Mouse (Mus musculus) MEL (cell line): ENCODE measurements around the gene Coasy. TPM values are rescaled to one million over a fixed set of nuclear protein-coding genes. Genes with fewer than 3 reads are reported as not detected.

Source experiments
- DNase-seq: peaks from one replicate; pipeline ENCODE4 v3.0.0; 2011; ENCODE audit warnings: low read depth, low spot score
- H3K27ac ChIP-seq: 2 replicates; pipeline ENCODE4 v1.5.1; 2012; ENCODE audit warnings: low read depth, mild to moderate bottlenecking, control low read depth, low read length, moderate library complexity; ENCODE audit not compliant: control insufficient read depth
- H3K27me3 ChIP-seq, 2 experiments: fragments of 150-350 bp in 1 of 2; sonication (generic) in 1 of 2; 2 replicates each; pipeline ENCODE4 v1.6.1; 2012; ENCODE audit warnings: low read length in 2 of 2, mild to moderate bottlenecking in 2 of 2, improper control_type of control experiment in 1 of 2, moderate library complexity in 1 of 2; ENCODE audit not compliant: insufficient read depth in 2 of 2, control insufficient read depth in 1 of 2
- H3K36me3 ChIP-seq, 2 experiments: 2 replicates each; pipeline ENCODE4 v1.6.1; 2012 to 2014; ENCODE audit warnings: low read length in 2 of 2, improper control_type of control experiment in 1 of 2, inconsistent platforms in 1 of 2, mild to moderate bottlenecking in 1 of 2; ENCODE audit not compliant: insufficient read depth in 2 of 2, control insufficient read depth in 1 of 2
- H3K4me1 ChIP-seq, 2 experiments: fragments of 150-350 bp in 1 of 2; sonication (generic) in 1 of 2; 2 replicates each; pipeline ENCODE4 v1.6.1; 2012; ENCODE audit warnings: low read length in 2 of 2, improper control_type of control experiment in 1 of 2, mild to moderate bottlenecking in 1 of 2; ENCODE audit not compliant: insufficient read depth in 2 of 2, control insufficient read depth in 1 of 2
- H3K4me3 ChIP-seq, 2 experiments: fragments of 150-350 bp in 1 of 2; sonication (generic) in 1 of 2; 2 replicates each; pipeline ENCODE4 v1.5.1; 2012; ENCODE audit warnings: low read depth in 2 of 2, low read length in 2 of 2, mild to moderate bottlenecking in 2 of 2, moderate library complexity in 2 of 2, control low read depth in 1 of 2, improper control_type of control experiment in 1 of 2; ENCODE audit not compliant: control insufficient read depth in 1 of 2, insufficient read depth in 1 of 2
- H3K79me2 ChIP-seq: 2 replicates; pipeline ENCODE4 v1.6.1; 2012; ENCODE audit warnings: mild to moderate bottlenecking, low read length, moderate library complexity; ENCODE audit not compliant: control insufficient read depth, poor library complexity, insufficient read depth
- H3K9ac ChIP-seq: 2 replicates; pipeline ENCODE4 v1.6.1; 2012; ENCODE audit warnings: low read depth, mild to moderate bottlenecking, control low read depth, low read length, moderate library complexity; ENCODE audit not compliant: control insufficient read depth, poor library complexity, severe bottlenecking
- H3K9me3 ChIP-seq: fragments of 150-350 bp; sonication (generic); replicated peaks from 2 replicates; pipeline ENCODE4 v1.6.1; 2012; ENCODE audit warnings: mild to moderate bottlenecking, low read length, improper control_type of control experiment, moderate library complexity; ENCODE audit not compliant: insufficient read depth
- CHD1 ChIP-seq: IDR thresholded peaks from 2 replicates; pipeline ENCODE4 v1.6.1; 2012; ENCODE audit warnings: low read depth, mild to moderate bottlenecking, inconsistent platforms, low read length, improper control_type of control experiment
- CTCF ChIP-seq, 3 experiments: IDR thresholded peaks in 2 of 3; conservative IDR thresholded peaks in 1 of 3; 2 replicates each; pipeline ENCODE4 v1.5.1; 2011 to 2012; ENCODE audit warnings: low read length in 3 of 3, low read depth in 2 of 3, mild to moderate bottlenecking in 2 of 3, improper control_type of control experiment in 1 of 3, inconsistent platforms in 1 of 3, mixed read lengths in 1 of 3, moderate library complexity in 1 of 3; ENCODE audit not compliant: control insufficient read depth in 1 of 3, insufficient read depth in 1 of 3, poor library complexity in 1 of 3, severe bottlenecking in 1 of 3
- E2F4 ChIP-seq: IDR thresholded peaks from 2 replicates; pipeline ENCODE4 v1.6.1; 2011; ENCODE audit warnings: low read depth, low read length, improper control_type of control experiment, borderline replicate concordance
- ELF1 ChIP-seq: IDR thresholded peaks from 2 replicates; pipeline ENCODE4 v1.6.1; 2014; ENCODE audit warnings: low read depth, mild to moderate bottlenecking, inconsistent platforms, low read length, improper control_type of control experiment, moderate library complexity
- EP300 ChIP-seq, 2 experiments: IDR thresholded peaks; 2 replicates each; pipeline ENCODE4 v1.6.1; 2011; ENCODE audit warnings: improper control_type of control experiment in 2 of 2, low read length in 2 of 2, low read depth in 1 of 2, mild to moderate bottlenecking in 1 of 2
- ETS1 ChIP-seq: IDR thresholded peaks from 2 replicates; pipeline ENCODE4 v1.6.1; 2012; ENCODE audit warnings: low read depth, mild to moderate bottlenecking, inconsistent platforms, low read length, improper control_type of control experiment, moderate library complexity
- GABPA ChIP-seq: IDR thresholded peaks from 2 replicates; pipeline ENCODE4 v1.6.1; 2012; ENCODE audit warnings: low read depth, mild to moderate bottlenecking, inconsistent platforms, low read length, improper control_type of control experiment, moderate library complexity
- GATA1 ChIP-seq: IDR thresholded peaks from 2 replicates; pipeline ENCODE4 v1.6.1; 2011; ENCODE audit warnings: low read depth, low read length, improper control_type of control experiment
- HCFC1 ChIP-seq: IDR thresholded peaks from 2 replicates; pipeline ENCODE4 v1.6.1; 2012; ENCODE audit warnings: low read depth, mild to moderate bottlenecking, inconsistent platforms, low read length, improper control_type of control experiment, moderate library complexity
- KAT2A ChIP-seq: conservative IDR thresholded peaks from 2 replicates; pipeline ENCODE4 v1.6.1; 2012; ENCODE audit warnings: low read depth, low read length, improper control_type of control experiment, inconsistent platforms
- MAZ ChIP-seq: IDR thresholded peaks from 2 replicates; pipeline ENCODE4 v1.6.1; 2012; ENCODE audit warnings: low read depth, mild to moderate bottlenecking, inconsistent platforms, low read length, improper control_type of control experiment
- MEF2A ChIP-seq: IDR thresholded peaks from 2 replicates; pipeline ENCODE4 v1.6.1; 2014; ENCODE audit warnings: low read depth, mild to moderate bottlenecking, inconsistent platforms, low read length, improper control_type of control experiment; ENCODE audit not compliant: poor library complexity, insufficient replicate concordance, severe bottlenecking; ENCODE audit errors: extremely low read depth
- MXI1 ChIP-seq: IDR thresholded peaks from 2 replicates; pipeline ENCODE4 v1.6.1; 2011; ENCODE audit warnings: mild to moderate bottlenecking, low read depth, low read length, improper control_type of control experiment
- MYB ChIP-seq: IDR thresholded peaks from 2 replicates; pipeline ENCODE4 v1.6.1; 2011; ENCODE audit warnings: mild to moderate bottlenecking, low read depth, low read length, improper control_type of control experiment
- NELFE ChIP-seq: IDR thresholded peaks from 2 replicates; pipeline ENCODE4 v1.6.1; 2011; ENCODE audit warnings: low read depth, low read length, improper control_type of control experiment
- NRF1 ChIP-seq: IDR thresholded peaks from 2 replicates; pipeline ENCODE4 v1.6.1; 2014; ENCODE audit warnings: low read depth, mild to moderate bottlenecking, inconsistent platforms, low read length, improper control_type of control experiment, moderate library complexity; ENCODE audit not compliant: poor library complexity, insufficient read depth, severe bottlenecking
- POLR2A ChIP-seq, 2 experiments: IDR thresholded peaks; 2 replicates each; pipeline ENCODE4 v1.6.1; 2011 to 2012; ENCODE audit warnings: low read length in 2 of 2, mild to moderate bottlenecking in 2 of 2, control low read depth in 1 of 2, improper control_type of control experiment in 1 of 2, low read depth in 1 of 2, moderate library complexity in 1 of 2; ENCODE audit not compliant: control insufficient read depth in 1 of 2, insufficient read depth in 1 of 2, poor library complexity in 1 of 2
- POLR2AphosphoS2 ChIP-seq: IDR thresholded peaks from 2 replicates; pipeline ENCODE4 v1.6.1; 2011; ENCODE audit warnings: low read length, improper control_type of control experiment
- POLR2AphosphoS5 ChIP-seq: IDR thresholded peaks from 2 replicates; pipeline ENCODE4 v1.6.1; 2012; ENCODE audit warnings: low read depth, borderline replicate concordance, mild to moderate bottlenecking, inconsistent platforms, low read length, moderate library complexity, mixed read lengths
- RAD21 ChIP-seq: IDR thresholded peaks from 2 replicates; pipeline ENCODE4 v1.6.1; 2011; ENCODE audit warnings: mild to moderate bottlenecking, low read depth, low read length, improper control_type of control experiment
- SIN3A ChIP-seq: IDR thresholded peaks from 2 replicates; pipeline ENCODE4 v1.6.1; 2012; ENCODE audit warnings: low read length, improper control_type of control experiment, inconsistent platforms
- UBTF ChIP-seq: IDR thresholded peaks from 2 replicates; pipeline ENCODE4 v1.6.1; 2012; ENCODE audit warnings: low read depth, mild to moderate bottlenecking, inconsistent platforms, low read length, improper control_type of control experiment, moderate library complexity, borderline replicate concordance; ENCODE audit not compliant: insufficient read depth
- USF2 ChIP-seq, 2 experiments: IDR thresholded peaks; 2 replicates each; pipeline ENCODE4 v1.6.1; 2011 to 2012; ENCODE audit warnings: improper control_type of control experiment in 2 of 2, low read length in 2 of 2, borderline replicate concordance in 1 of 2, inconsistent platforms in 1 of 2, low read depth in 1 of 2, mild to moderate bottlenecking in 1 of 2; ENCODE audit not compliant: insufficient read depth in 1 of 2
- ZC3H11A ChIP-seq: IDR thresholded peaks from 2 replicates; pipeline ENCODE4 v1.6.1; 2012; ENCODE audit warnings: low read depth, mild to moderate bottlenecking, inconsistent platforms, low read length, improper control_type of control experiment
- ZKSCAN1 ChIP-seq: IDR thresholded peaks from 2 replicates; pipeline ENCODE4 v1.6.1; 2012; ENCODE audit warnings: low read depth, mild to moderate bottlenecking, inconsistent platforms, low read length, improper control_type of control experiment, moderate library complexity
- ZNF384 ChIP-seq: IDR thresholded peaks from 2 replicates; pipeline ENCODE4 v1.6.1; 2012; ENCODE audit warnings: low read depth, mild to moderate bottlenecking, inconsistent platforms, low read length, improper control_type of control experiment
- polyA plus RNA-seq, 2 experiments: library from polyadenylated mRNA; stranded (reverse) in 1 of 2; unstranded in 1 of 2; fragments of >175 nt in 1 of 2; fragments of >200 nt in 1 of 2; gene quantifications; 2 replicates each; pipeline versions ENCODE4 v1.2.1 to v1.2.4; 2012; ENCODE audit warnings: low replicate concordance in 2 of 2, low read depth in 1 of 2; ENCODE audit not compliant: insufficient read length in 2 of 2, insufficient read depth in 1 of 2, missing spikeins in 1 of 2
- total RNA-seq: library from RNA; depleted of rRNA; stranded (reverse); fragments of 300-350 nt; gene quantifications from 2 replicates; pipeline ENCODE4 v1.2.3, GENCODE M21; 2012

Gene Coasy
- total and polyA plus RNA-seq, 3 experiments: 34.8 to 44.2 TPM; not detected in 1

GRCm38 (mm10) chr11:101081659-101082058 is 706 bp upstream of the Coasy start (continued):
- TF ChIP-seq UBTF: no peak
- no peak for TF ChIP-seq ZKSCAN1
- TF ChIP-seq EP300 (IDR thresholded peaks at IDR 0.05; ENCODE audit: low read depth in 1 of 2, low read length in 2 of 2): no peak
- TF ChIP-seq POLR2AphosphoS2: no peak
- TF ChIP-seq ELF1: no peak; the same call in 1 of the 2 replicates
- no peak for TF ChIP-seq ETS1
- TF ChIP-seq KAT2A: no peak
- no peak for TF ChIP-seq GATA1
- no peak for TF ChIP-seq MAZ
- no peak for TF ChIP-seq POLR2A (IDR thresholded peaks at IDR 0.05; ENCODE audit: control insufficient read depth in 1 of 2, insufficient read depth in 1 of 2, low read depth in 1 of 2, low read length in 2 of 2, poor library complexity in 1 of 2)
- no peak for TF ChIP-seq RAD21
- TF ChIP-seq NELFE: 0 out of 2 replicates have a peak, but pooled peaks have one; percentile 19
- peak; percentile 67; the same call in 1 of the 2 replicates for TF ChIP-seq CHD1
- TF ChIP-seq POLR2AphosphoS5: no peak
- TF ChIP-seq NRF1: no peak
- TF ChIP-seq E2F4: 0 out of 2 replicates have a peak, but pooled peaks have one; percentile 50
- no peak for TF ChIP-seq ZNF384
- TF ChIP-seq USF2 (IDR thresholded peaks at IDR 0.05; ENCODE audit: borderline replicate concordance in 1 of 2, insufficient read depth in 1 of 2, low read depth in 1 of 2, low read length in 2 of 2): no peak
- no peak for TF ChIP-seq HCFC1
- no peak for TF ChIP-seq MYB
- TF ChIP-seq CTCF (IDR thresholded peaks at IDR 0.05 in 2 of 3, conservative IDR thresholded peaks at IDR 0.05 in 1 of 3; ENCODE audit: control insufficient read depth in 1 of 3, insufficient read depth in 1 of 3, low read depth in 2 of 3, low read length in 3 of 3, poor library complexity in 1 of 3, severe bottlenecking in 1 of 3): no peak

GRCm38 (mm10) chr11:101083083-101083697 is 825 bp downstream of the Coasy start:
- TF ChIP-seq SIN3A (no peak), GABPA (no peak), MEF2A (no peak), CTCF (IDR thresholded peaks at IDR 0.05 in 2 of 3, conservative IDR thresholded peaks at IDR 0.05 in 1 of 3; ENCODE audit: control insufficient read depth in 1 of 3, insufficient read depth in 1 of 3, low read depth in 2 of 3, low read length in 3 of 3, poor library complexity in 1 of 3, severe bottlenecking in 1 of 3) (no peak), ZC3H11A (no peak), MXI1 (no peak), ETS1 (no peak)

More at GRCm38 (mm10) chr11:101083083-101083697, 825 bp downstream of the Coasy start:
- Histone ChIP-seq H3K79me2 (peaks cover 22% of the 10 kb centered on the region), H3K27ac (peak overlapping the region; percentile 87), H3K9me3 (no peaks in the 10 kb centered on the region), H3K36me3 (peaks cover 0 to 18% of the 10 kb centered on the region in 2 experiments; a peak in 2 of 4 replicates), H3K4me1 (peaks cover 6 to 24% of the 10 kb centered on the region in 2 experiments), H3K27me3 (no peaks in the 10 kb centered on the region), H3K4me3 (peak overlapping the region; percentile 77 to 82), H3K9ac (peak overlapping the region; percentile 90)
- no peak for DNase-seq
